Mouse (Mus musculus) CH12.LX (cell line): ENCODE results near the gene Thsd4. TPM values are rescaled to one million over a fixed set of nuclear protein-coding genes. Genes with fewer than 3 reads are reported as not detected.

Experiments
- DNase-seq: peaks from one replicate; pipeline ENCODE4 v3.0.0-alpha.2; 2013; ENCODE audit errors: extremely low read depth
- H3K27ac ChIP-seq: 2 replicates; pipeline ENCODE4 v1.5.1; 2012; ENCODE audit warnings: low read depth, mild to moderate bottlenecking, control low read depth, moderate library complexity; ENCODE audit not compliant: insufficient read depth
- H3K27me3 ChIP-seq: replicated peaks from 2 replicates; pipeline ENCODE3; 2012; ENCODE audit warnings: inconsistent platforms
- H3K36me3 ChIP-seq, 2 experiments: replicated peaks in 1 of 2; 2 replicates each; pipeline versions ENCODE3 to v1.6.1; 2012; ENCODE audit warnings: inconsistent platforms in 1 of 2, low read length in 1 of 2, mild to moderate bottlenecking in 1 of 2, mixed read lengths in 1 of 2, moderate library complexity in 1 of 2; ENCODE audit not compliant: control insufficient read depth in 1 of 2, insufficient read depth in 1 of 2
- H3K4me1 ChIP-seq, 2 experiments: 2 replicates each; pipeline ENCODE4 v1.6.1; 2012; ENCODE audit warnings: inconsistent platforms in 1 of 2, moderate library complexity in 1 of 2; ENCODE audit not compliant: insufficient read depth in 2 of 2, control insufficient read depth in 1 of 2
- H3K4me2 ChIP-seq: 2 replicates; pipeline ENCODE4 v1.6.1; 2012; ENCODE audit warnings: low read depth, mild to moderate bottlenecking, control low read depth; ENCODE audit not compliant: poor library complexity, insufficient read depth, severe bottlenecking
- H3K4me3 ChIP-seq, 3 experiments: fragments of 150-350 bp in 1 of 3; sonication (generic) in 1 of 3; replicated peaks in 1 of 3; 2 replicates each; pipeline versions ENCODE3 to v1.5.1; 2011 to 2012; ENCODE audit warnings: low read depth in 2 of 3, low read length in 2 of 3, mild to moderate bottlenecking in 2 of 3, moderate library complexity in 2 of 3, control low read depth in 1 of 3, improper control_type of control experiment in 1 of 3, inconsistent platforms in 1 of 3, mixed read lengths in 1 of 3; ENCODE audit not compliant: poor library complexity in 1 of 3
- H3K79me2 ChIP-seq: replicated peaks from 2 replicates; pipeline ENCODE4 v1.6.1; 2012; ENCODE audit warnings: mild to moderate bottlenecking, moderate library complexity; ENCODE audit not compliant: control insufficient read depth, poor library complexity, insufficient read depth, severe bottlenecking; ENCODE audit errors: extremely low read depth
- H3K9ac ChIP-seq: 2 replicates; pipeline ENCODE4 v1.6.1; 2012; ENCODE audit warnings: low read depth, mild to moderate bottlenecking, control low read depth, moderate library complexity; ENCODE audit not compliant: insufficient read depth
- H3K9me3 ChIP-seq: replicated peaks from 2 replicates; pipeline ENCODE3; 2012; ENCODE audit warnings: low read length, inconsistent platforms, mixed read lengths
- CHD1 ChIP-seq: IDR thresholded peaks from 2 replicates; pipeline ENCODE4 v1.6.1; 2012; ENCODE audit warnings: low read depth, low read length, improper control_type of control experiment, inconsistent platforms
- ELF1 ChIP-seq: IDR thresholded peaks from 2 replicates; pipeline ENCODE4 v1.6.1; 2014; ENCODE audit warnings: low read depth, mild to moderate bottlenecking, inconsistent platforms, low read length, improper control_type of control experiment
- HCFC1 ChIP-seq: IDR thresholded peaks from 2 replicates; pipeline ENCODE4 v1.6.1; 2012; ENCODE audit warnings: low read depth, mild to moderate bottlenecking, inconsistent platforms, low read length, improper control_type of control experiment
- JUN ChIP-seq: IDR thresholded peaks from 2 replicates; pipeline ENCODE4 v1.6.1; 2011; ENCODE audit warnings: low read depth, mild to moderate bottlenecking, low read length, improper control_type of control experiment, moderate library complexity; ENCODE audit not compliant: insufficient read depth
- KAT2A ChIP-seq: IDR thresholded peaks from 2 replicates; pipeline ENCODE4 v1.6.1; 2012; ENCODE audit warnings: low read length, improper control_type of control experiment, inconsistent platforms; ENCODE audit not compliant: insufficient replicate concordance
- MEF2A ChIP-seq: IDR thresholded peaks from 2 replicates; pipeline ENCODE4 v1.6.1; 2014; ENCODE audit warnings: low read depth, mild to moderate bottlenecking, inconsistent platforms, low read length, improper control_type of control experiment, borderline replicate concordance
- NELFE ChIP-seq: IDR thresholded peaks from 2 replicates; pipeline ENCODE4 v1.6.1; 2011; ENCODE audit warnings: low read depth, low read length, improper control_type of control experiment
- RAD21 ChIP-seq: IDR thresholded peaks from 2 replicates; pipeline ENCODE4 v1.6.1; 2011; ENCODE audit warnings: low read depth, mild to moderate bottlenecking, low read length, improper control_type of control experiment, moderate library complexity
- RCOR1 ChIP-seq: conservative IDR thresholded peaks from 2 replicates; pipeline ENCODE4 v1.6.1; 2012; ENCODE audit warnings: low read depth, mild to moderate bottlenecking, inconsistent platforms, low read length, improper control_type of control experiment
- TBP ChIP-seq: conservative IDR thresholded peaks from 2 replicates; pipeline ENCODE4 v1.6.1; 2011; ENCODE audit warnings: low read depth, low read length, improper control_type of control experiment
- USF1 ChIP-seq: IDR thresholded peaks from 2 replicates; pipeline ENCODE4 v1.6.1; 2014; ENCODE audit warnings: low read depth, mild to moderate bottlenecking, inconsistent platforms, low read length, improper control_type of control experiment
- ZMIZ1 ChIP-seq: IDR thresholded peaks from 2 replicates; pipeline ENCODE4 v1.6.1; 2012; ENCODE audit warnings: low read depth, mild to moderate bottlenecking, inconsistent platforms, low read length, improper control_type of control experiment
- ZNF384 ChIP-seq: IDR thresholded peaks from 2 replicates; pipeline ENCODE4 v1.6.1; 2012; ENCODE audit warnings: low read depth, low read length, improper control_type of control experiment, inconsistent platforms
- dilution Hi-C: fragments of 300-500 bp; cut with MboI; formaldehyde crosslinking; loops from 2 replicates; pipeline ENCODE4 v1.14.3; 2020; ENCODE audit warnings: low sequenced_read_pairs; ENCODE audit not compliant: extremely low pct_unique_long_range_greater_than_20kb, extremely low pct_ligation_motif_present
- in situ Hi-C: fragments of 300-500 bp; cut with MboI; formaldehyde crosslinking; loops from 3 replicates; pipeline ENCODE4 v1.14.3; 2019; ENCODE audit warnings: low sequenced_read_pairs, low pct_ligation_motif_present, low pct_unique_long_range_greater_than_20kb, mixed read lengths
- polyA plus RNA-seq: library from polyadenylated mRNA; unstranded; fragments of >175 nt; gene quantifications from 2 replicates; pipeline ENCODE4 v1.2.1, GENCODE M21; 2012; ENCODE audit warnings: low read depth; ENCODE audit not compliant: insufficient read length
- total RNA-seq, 2 experiments: library from RNA; depleted of rRNA; stranded (reverse); fragments of 300-350 nt in 1 of 2; fragments of >200 nt in 1 of 2; gene quantifications; 2 replicates each; pipeline ENCODE4 v1.2.3; 2012 to 2014

The Thsd4 gene
- total and polyA plus RNA-seq, 3 experiments, result not detected

GRCm38 (mm10) chr9:60226679-60227078 lies 295.2 kb downstream of the Thsd4 start:
- Histone ChIP-seq H3K4me1 (peaks cover 0 to 17% of the 10 kb centered on the region in 2 experiments; a peak in 2 of 4 replicates), H3K9me3 (no peaks in the 10 kb centered on the region), H3K27ac (no peak overlapping the region), H3K4me3 (no peak overlapping the region), H3K79me2 (no peaks in the 10 kb centered on the region), H3K27me3 (no peaks in the 10 kb centered on the region), H3K36me3 (no peaks in the 10 kb centered on the region), H3K4me2 (no peak overlapping the region), H3K9ac (no peak overlapping the region)
- TF ChIP-seq HCFC1 (no peak), RAD21 (no peak), KAT2A (no peak), JUN (no peak), ZNF384 (no peak), USF1 (no peak)
- DNase-seq, result no peak
- dilution Hi-C loops, result no loop called here
- in situ Hi-C loops, result loop anchor here (25.0 kb wide), 1 partner anchor 486 kb away; the partner anchor contains the start of gene Larp6

DNA sequence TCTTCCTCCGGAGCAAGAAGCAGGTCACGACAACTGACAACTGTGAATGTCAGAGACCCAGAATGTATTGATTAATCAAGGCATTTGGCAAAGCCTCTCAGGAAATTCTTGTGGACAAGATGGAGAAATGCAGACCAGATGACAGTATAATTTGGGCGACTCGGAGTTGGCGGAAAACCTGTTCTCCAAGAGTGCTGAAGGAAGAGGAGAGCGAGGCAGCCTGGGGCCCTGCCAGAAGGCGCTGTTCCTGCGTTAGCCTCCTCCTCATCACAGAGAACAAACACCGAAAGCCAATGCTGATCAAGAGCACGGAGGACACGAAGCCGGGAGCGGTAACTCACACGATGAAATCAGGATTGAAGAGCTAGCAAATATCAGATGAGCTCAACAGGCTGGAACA lies 295.7 kb downstream of the Thsd4 start:
- H3K27me3 ChIP-seq, result no peaks in the 10 kb centered on the region

DNA sequence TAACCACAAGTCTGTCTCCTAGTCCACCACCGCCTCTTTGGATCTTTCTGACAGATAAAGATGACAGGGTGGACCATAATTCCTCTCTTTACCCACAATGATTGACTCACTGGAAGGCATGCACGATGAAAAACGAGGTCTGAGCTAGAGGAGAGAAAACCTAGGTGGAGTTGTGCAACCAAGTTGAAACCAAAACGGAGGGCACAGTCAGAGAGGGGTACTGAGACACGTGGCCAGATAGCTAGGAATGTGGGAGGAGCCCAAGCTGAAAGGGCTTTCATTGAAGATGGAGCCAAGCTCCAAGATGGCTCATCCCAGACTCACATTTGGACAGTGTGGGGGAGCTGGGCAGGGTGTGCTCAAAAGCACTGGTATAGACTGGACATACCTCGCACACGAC lies 296.4 kb downstream of the Thsd4 start:
- TF ChIP-seq CHD1 (no peak), TBP (no peak), ZNF384 (no peak), RCOR1 (no peak), ZMIZ1 (no peak)
- Histone ChIP-seq H3K4me2 (no peak overlapping the region), H3K27me3 (no peaks in the 10 kb centered on the region), H3K36me3 (no peaks in the 10 kb centered on the region), H3K9ac (no peak overlapping the region), H3K79me2 (no peaks in the 10 kb centered on the region), H3K4me3 (no peak overlapping the region), H3K27ac (no peak overlapping the region), H3K9me3 (no peaks in the 10 kb centered on the region), H3K4me1 (peaks cover 0 to 14% of the 10 kb centered on the region in 2 experiments; a peak in 2 of 4 replicates)
- in situ Hi-C loops, result loop anchor here (25.0 kb wide), 1 partner anchor 487 kb away; the partner anchor contains the start of gene Larp6
- no peak for DNase-seq
- dilution Hi-C loops, result no loop called here

More for the DNA sequence above, 295.7 kb downstream of the Thsd4 start:
- no peak overlapping the region for H3K9ac ChIP-seq
- H3K4me3 ChIP-seq, result no peak overlapping the region
- TF ChIP-seq MEF2A (no peak), HCFC1 (no peak), NELFE (no peak), ZMIZ1 (no peak), ELF1 (no peak)
- no peaks in the 10 kb centered on the region for H3K9me3 ChIP-seq
- H3K27ac ChIP-seq, result no peak overlapping the region
- H3K36me3 ChIP-seq, result no peaks in the 10 kb centered on the region
- dilution Hi-C loops (no loop called here), in situ Hi-C loops (loop anchor here (25.0 kb wide), 1 partner anchor 486 kb away; the partner anchor contains the start of gene Larp6)
- peaks cover 0 to 14% of the 10 kb centered on the region in 2 experiments; a peak in 2 of 4 replicates for H3K4me1 ChIP-seq
- no peak overlapping the region for H3K4me2 ChIP-seq
- DNase-seq, result no peak
- H3K79me2 ChIP-seq, result no peaks in the 10 kb centered on the region
